Mouse (Mus musculus): ENCODE results near the gene Hist1h1a. TPM values are rescaled to one million over a fixed set of nuclear protein-coding genes. Genes with fewer than 3 reads are reported as not detected.

Gene Hist1h1a
- total and polyA plus RNA-seq, 3 experiments = 2.4 to 1,163 (median 30.9) TPM

GRCm38 (mm10) chr13:23759916-23760239, 3.6 kb upstream of the Hist1h1a start:
- no peaks in the 10 kb centered on the region for H3K27me3 ChIP-seq (replicated peaks)
- peak overlapping the region; percentile 45 to 49 (median 48) for H3K4me3 ChIP-seq (replicated peaks in 1 of 3; ENCODE audit: low read depth in 2 of 3, low read length in 2 of 3, poor library complexity in 1 of 3)
- no peaks in the 10 kb centered on the region for H3K79me2 ChIP-seq (replicated peaks; ENCODE audit: control insufficient read depth, extremely low read depth, insufficient read depth, poor library complexity, severe bottlenecking)
- TF ChIP-seq EP300 (IDR thresholded peaks at IDR 0.05; ENCODE audit: low read length) (peak; percentile 43; the same call in 1 of the 2 replicates), GABPA (IDR thresholded peaks at IDR 0.05; ENCODE audit: insufficient replicate concordance, low read depth, low read length) (no peak), TBP (conservative IDR thresholded peaks at IDR 0.05; ENCODE audit: low read depth, low read length) (no peak), ETS1 (conservative IDR thresholded peaks at IDR 0.05; ENCODE audit: low read depth, low read length) (no peak), MAFK (IDR thresholded peaks at IDR 0.05; ENCODE audit: insufficient replicate concordance, low read length) (no peak), NELFE (IDR thresholded peaks at IDR 0.05; ENCODE audit: low read depth, low read length) (no peak; the same call in 1 of the 2 replicates), RCOR1 (conservative IDR thresholded peaks at IDR 0.05; ENCODE audit: low read depth, low read length) (peak; percentile 29; the same call in 1 of the 2 replicates), JUND (conservative IDR thresholded peaks at IDR 0.05; ENCODE audit: low read depth, low read length) (peak; percentile 56; the same call in 1 of the 2 replicates), KAT2A (IDR thresholded peaks at IDR 0.05; ENCODE audit: insufficient replicate concordance, low read length) (0 out of 2 replicates have a peak, but pooled peaks have one; percentile 33), POLR2A (IDR thresholded peaks at IDR 0.05; ENCODE audit: low read depth, low read length) (no peak; the same call in 1 of the 2 replicates), ZMIZ1 (IDR thresholded peaks at IDR 0.05; ENCODE audit: low read depth, low read length) (no peak), CHD1 (IDR thresholded peaks at IDR 0.05; ENCODE audit: low read depth, low read length) (no peak), NRF1 (IDR thresholded peaks at IDR 0.05; ENCODE audit: low read depth, low read length) (no peak), USF1 (IDR thresholded peaks at IDR 0.05; ENCODE audit: low read depth, low read length) (no peak), IRF4 (IDR thresholded peaks at IDR 0.05; ENCODE audit: low read depth, low read length) (0 out of 2 replicates have a peak, but pooled peaks have one; percentile 50), ELF1 (IDR thresholded peaks at IDR 0.05; ENCODE audit: low read depth, low read length) (no peak), POLR2AphosphoS2 (IDR thresholded peaks at IDR 0.05; ENCODE audit: low read depth, low read length) (no peak), RAD21 (IDR thresholded peaks at IDR 0.05; ENCODE audit: low read depth, low read length) (no peak), USF2 (conservative IDR thresholded peaks at IDR 0.05; ENCODE audit: low read depth, low read length) (no peak), SIN3A (IDR thresholded peaks at IDR 0.05; ENCODE audit: low read length) (peak; percentile 40; the same call in 1 of the 2 replicates), MAX (IDR thresholded peaks at IDR 0.05; ENCODE audit: low read length) (no peak; the same call in 1 of the 2 replicates), CHD2 (IDR thresholded peaks at IDR 0.05; ENCODE audit: low read length) (0 out of 2 replicates have a peak, but pooled peaks have one; percentile 10), TCF12 (IDR thresholded peaks at IDR 0.05; ENCODE audit: low read depth, low read length) (no peak), MAZ (IDR thresholded peaks at IDR 0.05; ENCODE audit: low read depth, low read length) (no peak), ZKSCAN1 (IDR thresholded peaks at IDR 0.05; ENCODE audit: borderline replicate concordance, low read depth, low read length) (no peak), ZC3H11A (IDR thresholded peaks at IDR 0.05; ENCODE audit: low read depth, low read length) (no peak), JUN (IDR thresholded peaks at IDR 0.05; ENCODE audit: insufficient read depth, low read depth, low read length) (peak; percentile 30; the same call in 1 of the 2 replicates), BHLHE40 (IDR thresholded peaks at IDR 0.05; ENCODE audit: low read depth, low read length) (0 out of 2 replicates have a peak, but pooled peaks have one; percentile 28), UBTF (IDR thresholded peaks at IDR 0.05; ENCODE audit: low read depth, low read length) (no peak), MXI1 (IDR thresholded peaks at IDR 0.05; ENCODE audit: low read depth, low read length) (no peak), MEF2A (IDR thresholded peaks at IDR 0.05; ENCODE audit: borderline replicate concordance, low read depth, low read length) (no peak), ZNF384 (IDR thresholded peaks at IDR 0.05; ENCODE audit: low read depth, low read length) (no peak), PAX5 (IDR thresholded peaks at IDR 0.05; ENCODE audit: low read length) (no peak), HCFC1 (IDR thresholded peaks at IDR 0.05; ENCODE audit: low read depth, low read length) (0 out of 2 replicates have a peak, but pooled peaks have one; percentile 5), E2F4 (IDR thresholded peaks at IDR 0.05; ENCODE audit: insufficient replicate concordance, low read depth, low read length) (0 out of 2 replicates have a peak, but pooled peaks have one; percentile 40)
- dilution Hi-C loops (cut with MboI; ENCODE audit: extremely low pct_ligation_motif_present, extremely low pct_unique_long_range_greater_than_20kb, low sequenced_read_pairs) = no loop called here
- no peaks in the 10 kb centered on the region for H3K36me3 ChIP-seq (replicated peaks in 1 of 2; ENCODE audit: control insufficient read depth in 1 of 2, insufficient read depth in 1 of 2, low read length in 1 of 2)
- peak overlapping the region; percentile 98 for H3K9ac ChIP-seq (ENCODE audit: insufficient read depth, low read depth)
- H3K4me2 ChIP-seq (ENCODE audit: insufficient read depth, low read depth, poor library complexity, severe bottlenecking) = peak overlapping the region; percentile 96
- no peak for DNase-seq (ENCODE audit: extremely low read depth)
- H3K4me1 ChIP-seq (ENCODE audit: control insufficient read depth in 1 of 2, insufficient read depth in 2 of 2) = peaks cover 3 to 55% of the 10 kb centered on the region in 2 experiments; a peak in 3 of 4 replicates
- in situ Hi-C loops (cut with MboI; ENCODE audit: low pct_ligation_motif_present, low pct_unique_long_range_greater_than_20kb, low sequenced_read_pairs) = loop anchor here (25.0 kb wide), 1 partner anchor 1723 kb away; the partner anchor contains the start of genes Hist1h2ag, Hist1h2ah, Hist1h2bj and Hist1h2bk
- H3K9me3 ChIP-seq (replicated peaks; ENCODE audit: low read length) = no peaks in the 10 kb centered on the region
- H3K27ac ChIP-seq (ENCODE audit: insufficient read depth, low read depth) = peak overlapping the region; percentile 84

All from CH12.LX (cell line).